Mouse (Mus musculus): ENCODE results near the gene Krt20. TPM values are rescaled to one million over a fixed set of nuclear protein-coding genes. Genes with fewer than 3 reads are reported as not detected.

The Krt20 gene
- polyA plus RNA-seq, 1 experiment from 2014 or later = 1.00 TPM

Other genes with a start within 250 kb of the Krt20 start
- 369 and 387 TPM in 2 replicates for gene Smarce1, start 207.1 kb downstream of the Krt20 start, polyA plus RNA-seq (2016; fragmentation: Nextera tagmentation; extraction: Ambion mirVana)
- 0.10 and 0.12 TPM in 2 replicates for gene Krt222, start 194.1 kb downstream of the Krt20 start, polyA plus RNA-seq (2016; fragmentation: Nextera tagmentation; extraction: Ambion mirVana)
- not detected in 2 replicates for gene Krt24, start 152.9 kb downstream of the Krt20 start, polyA plus RNA-seq (2016; fragmentation: Nextera tagmentation; extraction: Ambion mirVana)
- not detected in 2 replicates for gene Krt25, start 115.2 kb downstream of the Krt20 start, polyA plus RNA-seq (2016; fragmentation: Nextera tagmentation; extraction: Ambion mirVana)
- gene Krt26, start 100.2 kb downstream of the Krt20 start, polyA plus RNA-seq (2016; fragmentation: Nextera tagmentation; extraction: Ambion mirVana) = 0.06 TPM in 1 of 2 replicates, not detected in the other
- gene Krt27, start 87.0 kb downstream of the Krt20 start, polyA plus RNA-seq (2016; fragmentation: Nextera tagmentation; extraction: Ambion mirVana) = 0.15 TPM in 1 of 2 replicates, not detected in the other
- gene Krt28, start 63.2 kb downstream of the Krt20 start, polyA plus RNA-seq (2016; fragmentation: Nextera tagmentation; extraction: Ambion mirVana) = 0.26 and 0.39 TPM in 2 replicates
- gene Krt10, start 48.8 kb downstream of the Krt20 start, polyA plus RNA-seq (2016; fragmentation: Nextera tagmentation; extraction: Ambion mirVana) = 18.6 and 25.3 TPM in 2 replicates
- gene Krt12, start 15.9 kb downstream of the Krt20 start, polyA plus RNA-seq (2016; fragmentation: Nextera tagmentation; extraction: Ambion mirVana) = not detected in 2 replicates
- 0.21 and 0.31 TPM in 2 replicates for gene Krt23, start 55.0 kb upstream of the Krt20 start, polyA plus RNA-seq (2016; fragmentation: Nextera tagmentation; extraction: Ambion mirVana)
- not detected in 2 replicates for gene Krt39, start 83.2 kb upstream of the Krt20 start, polyA plus RNA-seq (2016; fragmentation: Nextera tagmentation; extraction: Ambion mirVana)
- gene Krt40, start 105.0 kb upstream of the Krt20 start, polyA plus RNA-seq (2016; fragmentation: Nextera tagmentation; extraction: Ambion mirVana) = not detected in 2 replicates
- not detected in 2 replicates for gene Krtap3-3, start 112.7 kb upstream of the Krt20 start, polyA plus RNA-seq (2016; fragmentation: Nextera tagmentation; extraction: Ambion mirVana)
- not detected in 2 replicates for gene Krtap3-2, start 118.7 kb upstream of the Krt20 start, polyA plus RNA-seq (2016; fragmentation: Nextera tagmentation; extraction: Ambion mirVana)
- gene Gm11939, start 121.3 kb upstream of the Krt20 start, polyA plus RNA-seq (2016; fragmentation: Nextera tagmentation; extraction: Ambion mirVana) = not detected in 2 replicates
- not detected in 2 replicates for gene Krtap3-1, start 128.5 kb upstream of the Krt20 start, polyA plus RNA-seq (2016; fragmentation: Nextera tagmentation; extraction: Ambion mirVana)
- not detected in 2 replicates for gene Krtap1-5, start 142.9 kb upstream of the Krt20 start, polyA plus RNA-seq (2016; fragmentation: Nextera tagmentation; extraction: Ambion mirVana)
- gene Krtap1-4, start 145.5 kb upstream of the Krt20 start, polyA plus RNA-seq (2016; fragmentation: Nextera tagmentation; extraction: Ambion mirVana) = not detected in 2 replicates
- not detected in 2 replicates for gene Krtap1-3, start 153.2 kb upstream of the Krt20 start, polyA plus RNA-seq (2016; fragmentation: Nextera tagmentation; extraction: Ambion mirVana)
- not detected in 2 replicates for gene Krtap9-3, start 160.0 kb upstream of the Krt20 start, polyA plus RNA-seq (2016; fragmentation: Nextera tagmentation; extraction: Ambion mirVana)
- not detected in 2 replicates for gene Gm11938, start 165.2 kb upstream of the Krt20 start, polyA plus RNA-seq (2016; fragmentation: Nextera tagmentation; extraction: Ambion mirVana)
- gene Gm11937, start 172.0 kb upstream of the Krt20 start, polyA plus RNA-seq (2016; fragmentation: Nextera tagmentation; extraction: Ambion mirVana) = not detected in 2 replicates
- not detected in 2 replicates for gene Krtap2-4, start 176.7 kb upstream of the Krt20 start, polyA plus RNA-seq (2016; fragmentation: Nextera tagmentation; extraction: Ambion mirVana)
- gene Gm11562, start 182.3 kb upstream of the Krt20 start, polyA plus RNA-seq (2016; fragmentation: Nextera tagmentation; extraction: Ambion mirVana) = not detected in 2 replicates
- not detected in 2 replicates for gene Krtap4-1, start 190.1 kb upstream of the Krt20 start, polyA plus RNA-seq (2016; fragmentation: Nextera tagmentation; extraction: Ambion mirVana)
- not detected in 2 replicates for gene Krtap4-2, start 196.9 kb upstream of the Krt20 start, polyA plus RNA-seq (2016; fragmentation: Nextera tagmentation; extraction: Ambion mirVana)
- gene Krtap4-7, start 205.9 kb upstream of the Krt20 start, polyA plus RNA-seq (2016; fragmentation: Nextera tagmentation; extraction: Ambion mirVana) = not detected in 2 replicates
- not detected in 2 replicates for gene Gm11555, start 212.1 kb upstream of the Krt20 start, polyA plus RNA-seq (2016; fragmentation: Nextera tagmentation; extraction: Ambion mirVana)
- gene Gm11563, start 220.8 kb upstream of the Krt20 start, polyA plus RNA-seq (2016; fragmentation: Nextera tagmentation; extraction: Ambion mirVana) = not detected in 2 replicates
- gene Krtap4-6, start 227.8 kb upstream of the Krt20 start, polyA plus RNA-seq (2016; fragmentation: Nextera tagmentation; extraction: Ambion mirVana) = not detected in 2 replicates

All from embryonic facial prominence, embryonic 10.5 days (tissue).